Mouse (Mus musculus): Measurements from ENCODE around the gene Aloxe3.

Gene Aloxe3

DNA sequence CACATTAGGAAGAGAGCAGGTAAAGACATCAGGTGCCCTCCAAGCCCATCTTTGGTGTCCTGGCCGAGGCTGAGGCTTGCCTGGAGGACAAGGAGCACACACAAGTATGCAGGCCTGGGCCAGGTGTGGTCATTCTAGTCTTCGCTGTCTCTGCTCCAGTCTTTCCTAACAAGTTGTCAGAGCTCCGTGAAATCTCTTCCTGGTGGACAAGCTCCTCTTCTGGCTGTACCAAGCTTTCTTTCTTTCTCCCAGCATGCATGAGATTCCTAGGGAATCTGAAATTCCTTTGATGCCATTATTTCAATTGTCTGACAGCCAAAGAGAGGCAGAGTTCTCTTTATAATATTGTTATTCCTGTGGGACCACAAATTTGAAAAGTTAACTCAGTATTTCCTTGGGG lies 53.8 kb downstream of the Aloxe3 start:
- DNase-seq (ENCODE audit: low spot score in 2 of 2), result no peak

DNA sequence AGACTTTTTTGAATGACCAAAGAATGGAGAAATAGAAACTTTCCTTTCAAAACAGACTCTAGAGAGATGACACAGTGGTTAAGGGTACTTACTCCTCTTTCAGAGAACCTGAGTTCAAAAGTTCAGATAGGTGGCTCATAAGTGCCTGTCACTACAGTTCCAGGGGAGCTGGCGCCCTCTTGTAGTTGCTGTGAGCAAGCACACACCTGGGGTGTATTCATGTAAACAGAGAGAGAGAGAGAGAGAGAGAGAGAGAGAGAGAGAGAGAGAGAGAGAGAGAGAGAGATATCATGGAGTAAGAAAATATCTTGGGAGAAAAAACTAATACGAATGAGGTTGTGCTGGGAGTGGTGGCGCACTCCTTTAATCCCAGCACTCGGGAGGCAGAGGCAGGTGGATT lies 54.4 kb downstream of the Aloxe3 start:
- DNase-seq (ENCODE audit: low spot score in 2 of 2), result no peak

DNA sequence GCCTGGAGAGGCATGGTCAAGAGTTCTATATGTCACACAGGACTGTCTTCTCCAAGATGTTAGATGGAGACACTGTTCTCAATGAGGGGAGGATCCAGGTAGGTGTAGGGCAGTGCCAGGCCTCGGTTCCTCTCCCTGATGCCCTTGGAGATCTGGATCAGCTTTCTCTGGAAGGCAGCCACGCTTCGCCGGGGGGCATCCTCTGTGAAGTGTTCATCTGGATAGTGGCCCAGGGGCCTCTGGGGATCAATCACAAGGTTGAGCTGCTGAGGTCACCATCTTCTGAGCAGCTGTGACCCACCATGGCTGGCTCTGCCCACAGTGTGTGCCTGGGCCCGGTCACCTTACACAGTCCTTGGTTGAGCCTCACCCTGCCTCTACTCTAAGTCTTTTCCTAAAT lies 59.3 kb downstream of the Aloxe3 start:
- no peak for DNase-seq (ENCODE audit: low spot score in 2 of 2)

DNA sequence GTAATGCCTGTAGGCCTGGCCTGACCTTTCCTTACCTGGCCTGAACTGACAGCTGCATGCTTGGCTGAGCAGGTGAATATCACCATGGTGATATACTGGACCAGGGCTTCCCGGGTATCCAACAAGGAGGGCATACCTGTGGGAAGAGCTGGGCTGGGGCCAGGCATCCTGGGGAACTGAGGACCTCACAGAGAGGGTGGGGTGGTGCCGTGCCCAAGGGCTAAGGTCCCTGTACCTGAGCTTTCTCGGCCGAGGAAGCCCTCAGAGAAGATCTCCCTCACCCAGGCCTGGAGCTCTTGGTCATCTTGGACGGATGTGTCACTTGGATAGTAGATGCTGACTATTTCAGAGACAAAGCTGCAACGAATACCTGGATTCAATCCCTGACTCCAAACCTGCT lies 60.2 kb downstream of the Aloxe3 start:
- DNase-seq (ENCODE audit: low spot score in 2 of 2), result no peak

DNA sequence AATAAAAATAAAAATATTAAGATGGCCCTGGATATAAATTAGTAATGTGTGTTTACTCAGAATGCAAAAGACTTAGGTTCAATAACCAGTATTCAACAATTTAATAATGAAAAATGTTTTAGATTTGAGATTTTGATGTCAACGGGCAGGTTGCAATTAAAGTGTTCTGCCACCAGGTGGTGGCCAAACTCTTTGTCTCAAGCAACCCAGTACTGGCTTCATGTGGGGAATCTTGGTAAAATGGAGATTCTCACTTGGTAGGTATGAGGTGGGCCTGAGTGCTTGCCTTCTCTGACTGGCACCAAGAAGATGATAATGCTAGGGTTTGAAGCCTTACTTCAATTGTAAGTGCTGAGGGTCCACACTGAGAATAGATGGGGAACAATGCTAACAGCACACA lies 67.1 kb downstream of the Aloxe3 start:
- DNase-seq (ENCODE audit: low spot score in 2 of 2), result no peak

DNA sequence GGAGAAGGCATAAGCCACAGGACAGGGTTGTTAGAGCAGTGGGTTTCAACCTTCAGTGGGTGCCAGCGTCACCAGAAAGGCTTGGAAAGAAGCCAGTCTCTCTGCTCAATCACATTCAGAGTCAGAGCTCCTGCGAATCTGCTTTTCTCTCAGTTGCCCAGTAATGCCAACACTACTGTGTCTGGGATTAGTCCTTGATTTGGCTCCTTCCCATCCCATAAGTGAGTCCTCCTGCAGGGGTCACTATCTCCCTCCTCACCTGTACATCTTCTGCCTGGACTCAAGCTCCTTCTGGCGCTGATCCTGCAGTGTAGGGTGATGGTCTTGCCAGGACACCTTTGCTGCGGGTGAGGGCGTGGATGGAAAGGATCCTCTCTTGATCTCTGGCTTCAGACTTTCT lies 71.1 kb downstream of the Aloxe3 start:
- no peak for DNase-seq (ENCODE audit: low spot score in 2 of 2)

DNA sequence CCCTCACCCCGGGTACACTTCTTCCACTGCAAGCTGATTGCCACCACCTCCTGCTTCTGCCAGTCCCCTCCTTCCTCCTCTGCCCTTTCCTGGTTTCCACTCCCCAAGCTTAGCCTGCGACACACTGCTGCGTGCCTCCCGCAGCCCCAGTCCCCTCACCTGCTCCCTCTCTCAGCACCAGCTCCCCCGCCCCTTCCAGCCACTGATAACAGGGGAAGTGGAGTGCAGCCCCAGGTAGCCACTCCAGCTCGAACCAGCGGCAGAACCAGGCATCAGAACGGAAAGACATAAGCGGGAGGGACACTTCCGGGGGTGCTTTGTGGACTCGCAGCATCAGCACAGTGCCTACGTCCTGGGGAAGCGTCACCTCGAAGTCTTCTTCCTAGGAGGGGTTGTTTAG lies 71.5 kb downstream of the Aloxe3 start:
- no peak for DNase-seq (ENCODE audit: low spot score in 2 of 2)

DNA sequence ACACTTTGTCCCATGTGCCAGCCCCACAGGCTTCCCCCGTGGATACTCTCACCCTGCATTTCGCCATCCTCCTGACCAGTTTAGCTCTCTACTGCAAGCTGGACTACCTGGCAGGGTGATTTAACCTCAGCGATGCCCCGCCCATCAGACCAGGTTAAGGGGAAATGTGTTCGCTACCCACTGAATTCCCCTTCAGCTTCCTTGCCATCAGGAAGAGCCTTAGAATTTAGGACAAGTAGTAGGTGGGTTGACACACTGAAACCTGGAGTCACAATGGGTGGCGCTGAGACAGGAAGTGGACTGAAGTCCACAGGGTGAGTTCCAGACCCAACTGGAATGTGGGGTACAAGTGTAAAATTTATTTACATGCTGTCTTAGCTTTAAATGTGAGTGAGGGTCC lies 72.0 kb downstream of the Aloxe3 start, which contains the start of gene Alox8:
TSS of gene Alox8 (minus strand) at position 101 of the 400 bp plus-strand sequence.
- DNase-seq (ENCODE audit: low spot score in 2 of 2), result no peak

Measured in spleen, postnatal 14 days (tissue).